8 mouse cellular contexts compared by ENCODE assay signal in the genomic region with DNA sequence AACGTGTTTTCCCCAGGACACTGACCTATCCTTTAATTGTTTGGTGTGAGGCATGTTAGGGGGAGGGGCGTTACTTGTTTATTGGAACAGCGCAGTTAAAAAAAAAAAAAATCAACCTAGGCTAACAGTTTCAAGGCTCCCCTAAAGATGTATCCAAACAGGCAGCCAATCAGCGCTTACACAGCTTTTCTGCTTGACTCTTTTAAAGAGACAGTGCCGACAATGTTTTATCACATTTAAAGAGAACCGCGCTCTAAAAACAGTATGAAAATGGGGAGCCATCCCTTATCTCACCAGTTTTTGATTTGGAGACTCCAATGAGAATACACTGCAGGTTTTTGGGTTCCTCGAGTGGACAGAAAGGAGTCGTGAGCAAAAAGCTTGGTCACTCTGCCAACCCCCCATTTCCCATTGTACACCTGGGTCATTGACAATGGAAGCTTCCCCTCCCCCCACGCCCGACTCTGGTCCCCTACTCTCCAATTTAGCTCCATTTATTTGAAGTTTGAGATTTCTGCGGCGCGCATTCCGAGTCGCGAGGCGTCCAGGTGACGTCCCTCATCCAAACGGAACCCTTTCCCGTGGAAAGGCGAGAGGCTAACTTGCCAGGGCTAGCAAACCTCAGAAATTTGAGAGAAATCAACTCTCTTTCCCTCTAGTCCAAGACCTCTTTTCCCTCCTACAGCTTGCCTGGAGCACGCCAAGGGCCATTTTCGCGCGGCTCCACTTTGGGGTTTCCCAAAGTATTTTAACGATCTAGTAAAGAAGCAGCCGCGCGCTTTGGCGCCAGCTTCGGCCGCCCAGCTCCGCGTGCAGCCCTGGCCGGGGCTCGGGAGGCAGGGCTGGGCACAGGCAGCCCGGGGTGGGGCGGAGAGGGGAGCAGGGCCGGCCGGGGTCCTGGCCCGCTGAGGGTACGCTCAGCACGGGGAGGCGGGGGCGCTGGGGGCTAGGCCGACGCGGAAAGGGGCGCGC. TPM values are rescaled to one million over a fixed set of nuclear protein-coding genes. Genes with fewer than 3 reads are reported as not detected.
DNase-seq lines count a peak whose midpoint lies in the region; ATAC-seq and TF ChIP-seq lines count a peak whose summit lies in the region.

A gene (plus strand): TSS at position 501 of the 972 bp plus-strand sequence.

- H3K4me3 ChIP-seq in intestine, postnatal 0 days (ENCODE audit: low read depth, low read length): peak within 1 kb of the TSS; percentile 96
- peak within 1 kb of the TSS; percentile 92 for H3K4me3 ChIP-seq in limb, embryonic 10.5 days
- peak within 1 kb of the TSS; percentile 100 for H3K4me3 ChIP-seq in midbrain, embryonic 12.5 days
- peak within 1 kb of the TSS; percentile 94 for H3K4me3 ChIP-seq in small intestine, adult 2 months (ENCODE audit: low read depth, low read length)

- under 1% methylated on average over 50 of the region's 51 CpGs for WGBS in intestine, postnatal 0 days
- under 1% methylated on average over 51 of the region's 51 CpGs for WGBS in limb, embryonic 10.5 days
- WGBS in midbrain, embryonic 12.5 days: under 1% methylated on average over 48 of the region's 51 CpGs
- WGBS in small intestine, adult 2 months: under 1% methylated on average over 50 of the region's 51 CpGs

- H3K27me3 ChIP-seq in intestine, postnatal 0 days (replicated peaks; ENCODE audit: control insufficient read depth, insufficient read depth, low read length): no peaks in the 10 kb centered on the region
- no peaks in the 10 kb centered on the region for H3K27me3 ChIP-seq in limb, embryonic 10.5 days (ENCODE audit: low read depth, poor library complexity, severe bottlenecking)
- H3K27me3 ChIP-seq in midbrain, embryonic 12.5 days: no peaks in the 10 kb centered on the region
- no peaks in the 10 kb centered on the region for H3K27me3 ChIP-seq in small intestine, adult 2 months (ENCODE audit: control insufficient read depth, insufficient read depth, low read length)

- peak; percentile 24; the same call in 1 of the 2 replicates for ATAC-seq in frontal cortex, adult (ENCODE audit: low TSS enrichment)
- peak; percentile 30 for ATAC-seq in granulocyte monocyte progenitor cell, adult 5-6 weeks (replicated peaks; ENCODE audit: poor library complexity, severe bottlenecking)
- ATAC-seq in intestine, postnatal 0 days: peak; percentile 26; the same call in 1 of the 2 replicates
- peak; percentile 74 for ATAC-seq in midbrain, embryonic 12.5 days (ENCODE audit: low FRiP score, low read depth)

- no peak for DNase-seq in frontal cortex, postnatal 25 days (ENCODE audit: low spot score in 2 of 2)
- peak; percentile 81 for DNase-seq in embryo, embryonic 11.5 days (ENCODE audit: low read depth, low spot score)
- peak; percentile 84 for DNase-seq in limb, embryonic 10.5 days (ENCODE audit: low spot score)

- no peak for TF ChIP-seq CTCF in intestine, postnatal 0 days (IDR thresholded peaks at IDR 0.05; ENCODE audit: low read depth)
- no peak for TF ChIP-seq CTCF in small intestine, adult 2 months (IDR thresholded peaks at IDR 0.05; ENCODE audit: extremely low read depth, insufficient read length, insufficient replicate concordance, low read depth, low read length)

- peak within 1 kb of the TSS; percentile 92 for H3K27ac ChIP-seq in intestine, postnatal 0 days (ENCODE audit: low read depth, low read length)
- peak within 1 kb of the TSS; percentile 99 for H3K27ac ChIP-seq in limb, embryonic 10.5 days
- peak within 1 kb of the TSS; percentile 99 for H3K27ac ChIP-seq in midbrain, embryonic 12.5 days (replicated peaks)
- peak within 1 kb of the TSS; percentile 78 for H3K27ac ChIP-seq in small intestine, adult 2 months (ENCODE audit: insufficient read depth, low read depth, low read length)

- H3K9me3 ChIP-seq in intestine, postnatal 0 days (ENCODE audit: control insufficient read depth): no peaks in the 10 kb centered on the region
- no peaks in the 10 kb centered on the region for H3K9me3 ChIP-seq in limb, embryonic 10.5 days (replicated peaks)
- no peaks in the 10 kb centered on the region for H3K9me3 ChIP-seq in midbrain, embryonic 12.5 days

- H3K4me2 ChIP-seq in intestine, postnatal 0 days (replicated peaks; ENCODE audit: low read depth): peak within 1 kb of the TSS; percentile 99
- H3K4me2 ChIP-seq in midbrain, embryonic 12.5 days (replicated peaks): peak within 1 kb of the TSS; percentile 89

- H3K4me1 ChIP-seq in intestine, postnatal 0 days (replicated peaks; ENCODE audit: control insufficient read depth, insufficient read depth, low read length): 0 out of 2 replicates have a peak, but pooled peaks cover 16% of the 10 kb centered on the region
- peaks cover 75% of the 10 kb centered on the region for H3K4me1 ChIP-seq in limb, embryonic 10.5 days
- H3K4me1 ChIP-seq in midbrain, embryonic 12.5 days: peaks cover 53% of the 10 kb centered on the region
- peaks cover 13% of the 10 kb centered on the region for H3K4me1 ChIP-seq in small intestine, adult 2 months (ENCODE audit: control insufficient read depth, insufficient read depth, insufficient read length, low read length)

- peak within 1 kb of the TSS; percentile 89 for H3K9ac ChIP-seq in intestine, postnatal 0 days (ENCODE audit: low read depth, low read length)
- peak within 1 kb of the TSS; percentile 100 for H3K9ac ChIP-seq in midbrain, embryonic 12.5 days (replicated peaks)

- peaks cover 8% of the 10 kb centered on the region; the same call in 1 of the 2 replicates for H3K36me3 ChIP-seq in intestine, postnatal 0 days (ENCODE audit: control insufficient read depth, insufficient read depth)
- H3K36me3 ChIP-seq in limb, embryonic 10.5 days: peaks cover 31% of the 10 kb centered on the region
- H3K36me3 ChIP-seq in midbrain, embryonic 12.5 days: peaks cover 19% of the 10 kb centered on the region
- H3K36me3 ChIP-seq in small intestine, adult 2 months (ENCODE audit: control insufficient read depth, insufficient read depth, low read length): no peaks in the 10 kb centered on the region

- no peak for TF ChIP-seq POLR2A in small intestine, adult 2 months (IDR thresholded peaks at IDR 0.05; ENCODE audit: low read depth, low read length)

RNA-seq across cellular contexts. Expression of the gene that starts here (rescaled TPM):
- 43.2 and 54.1 TPM in 2 replicates for total RNA-seq in granulocyte monocyte progenitor cell, adult 5-6 weeks (2014; fragmentation: Nextera tagmentation)
- 12.9 and 19.2 TPM in 2 replicates for total RNA-seq in granulocyte monocyte progenitor cell, adult 5-6 weeks (2017)
- polyA plus RNA-seq in intestine, postnatal 0 days (2015; fragmentation: Nextera tagmentation; extraction: Ambion mirVana): 42.8 and 45.2 TPM in 2 replicates
- 225 and 250 TPM in 2 replicates for polyA plus RNA-seq in limb, embryonic 10.5 days (2016; fragmentation: Nextera tagmentation; extraction: Ambion mirVana)
- polyA plus RNA-seq in midbrain, embryonic 12.5 days (2016; fragmentation: Nextera tagmentation; extraction: Ambion mirVana): 277 and 309 TPM in 2 replicates
- polyA plus RNA-seq in small intestine, adult 2 months (2012; rRNA removed): 11.7 and 21.2 TPM in 2 replicates

Comparison
In these comparisons a context has a peak if more than half of its experiments do, and no peak if none do; other contexts are left out.
1. ATAC-seq: peak in every context shown above with its lines; median percentile 74 in midbrain, embryonic 12.5 days; 30 in granulocyte monocyte progenitor cell, adult 5-6 weeks; 26 in intestine, postnatal 0 days; 24 in frontal cortex, adult.
2. DNase-seq: peak in embryo, embryonic 11.5 days (single experiment) and limb, embryonic 10.5 days (single experiment); none in frontal cortex, postnatal 25 days (0 of 2).
3. Peak in every context shown above with its lines, with median percentiles within 50 percentile points of each other: H3K27ac ChIP-seq and H3K4me3 ChIP-seq.